Mouse (Mus musculus): ENCODE data around the gene Cdh15. TPM values are rescaled to one million over a fixed set of nuclear protein-coding genes. Genes with fewer than 3 reads are reported as not detected.

Cdh15 gene
- polyA plus RNA-seq (2016; fragmentation: Nextera tagmentation; extraction: Ambion mirVana) = 0.17 and 0.66 TPM in 2 replicates

- peak; percentile 85 for ATAC-seq
- 0 out of 2 replicates have a peak within 1 kb of the TSS, but pooled peaks have one; percentile 6 for H3K4me3 ChIP-seq
- H3K9ac ChIP-seq = no peak within 1 kb of the TSS
- peak within 1 kb of the TSS; percentile 45 for H3K4me2 ChIP-seq
- H3K27me3 ChIP-seq (replicated peaks) = peaks cover 94% of the 10 kb centered on the region
- H3K9me3 ChIP-seq (replicated peaks) = no peaks in the 10 kb centered on the region
- WGBS (ENCODE audit: insufficient replicate concordance) = 16% methylated on average over 18 of the region's 18 CpGs
- H3K27ac ChIP-seq = no peak within 1 kb of the TSS
- H3K36me3 ChIP-seq = no peaks in the 10 kb centered on the region
- H3K4me1 ChIP-seq = peaks cover 8% of the 10 kb centered on the region
These were observed at the start of gene Cdh15 for GRCm38 (mm10) chr8:122847829-122848561. Gene Cdh15 (plus strand): TSS chr8:122847966.

GRCm38 (mm10) chr8:122803906-122804761 lies 43.6 kb upstream of the Cdh15 start:
- Histone ChIP-seq H3K4me2 (no peak overlapping the region), H3K27ac (no peak overlapping the region), H3K4me1 (no peaks in the 10 kb centered on the region), H3K36me3 (peaks cover 10% of the 10 kb centered on the region), H3K9me3 (replicated peaks) (no peaks in the 10 kb centered on the region), H3K9ac (no peak overlapping the region), H3K27me3 (replicated peaks) (peaks cover 4% of the 10 kb centered on the region), H3K4me3 (no peak overlapping the region)
- 75% methylated on average over 15 of the region's 15 CpGs for WGBS (ENCODE audit: insufficient replicate concordance)
- ATAC-seq = no peak

DNA sequence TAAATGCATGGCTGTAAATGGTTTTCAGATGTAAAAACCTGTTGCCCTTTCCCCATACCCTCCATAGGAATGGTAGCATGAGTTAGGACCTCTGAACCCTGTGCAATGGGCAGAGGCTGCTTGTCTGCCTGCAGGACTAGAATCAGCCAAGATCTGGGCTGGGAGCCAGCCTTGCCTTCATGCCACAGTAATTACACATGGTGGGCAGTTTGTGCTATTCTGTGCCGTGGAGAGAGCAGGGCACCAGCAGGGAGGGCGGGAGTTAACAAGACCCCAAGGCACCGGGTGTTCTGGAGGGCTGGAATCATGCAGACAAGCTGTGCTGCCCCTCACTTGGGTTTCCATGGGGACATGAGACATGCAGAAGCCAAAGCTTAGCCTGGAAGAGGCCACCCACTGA lies 42.4 kb upstream of the Cdh15 start:
- WGBS (ENCODE audit: insufficient replicate concordance) = 66% methylated on average over 3 of the region's 3 CpGs
- no peaks in the 10 kb centered on the region for H3K4me1 ChIP-seq
- no peak for ATAC-seq
- H3K4me3 ChIP-seq = no peak overlapping the region
- no peaks in the 10 kb centered on the region for H3K9me3 ChIP-seq (replicated peaks)
- peaks cover 4% of the 10 kb centered on the region for H3K27me3 ChIP-seq (replicated peaks)
- no peak overlapping the region for H3K9ac ChIP-seq
- peaks cover 10% of the 10 kb centered on the region for H3K36me3 ChIP-seq
- H3K4me2 ChIP-seq = no peak overlapping the region
- no peak overlapping the region for H3K27ac ChIP-seq

DNA sequence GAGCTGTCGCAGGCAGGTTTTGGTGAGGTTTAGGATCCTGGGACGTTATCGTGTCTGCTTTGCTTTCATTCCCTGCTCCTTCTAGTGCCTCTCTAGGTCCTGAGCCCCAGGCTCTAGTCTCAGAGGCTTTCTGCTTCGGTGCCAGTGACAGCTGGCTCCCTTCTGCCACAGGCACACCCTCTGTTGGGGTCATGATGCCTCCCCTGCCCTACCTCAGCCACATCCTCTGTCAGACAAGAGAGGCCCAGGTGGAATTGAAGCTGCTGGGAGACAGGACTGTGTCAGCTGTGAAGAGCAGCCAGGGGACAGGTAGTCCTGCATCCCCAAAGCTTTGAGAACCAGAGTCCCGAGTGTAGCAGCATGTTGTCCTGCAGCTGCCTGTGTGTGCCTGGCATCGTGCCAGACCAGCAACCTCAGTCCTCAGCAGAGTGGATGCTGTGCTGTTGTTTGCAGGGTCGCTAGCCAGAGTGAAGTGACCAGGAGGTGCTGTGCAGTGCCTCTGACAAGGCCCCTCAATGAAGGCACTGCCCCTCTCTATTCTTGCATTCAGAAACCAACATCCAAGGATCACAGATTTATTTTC lies 40.7 kb upstream of the Cdh15 start:
- no peak overlapping the region for H3K9ac ChIP-seq
- H3K36me3 ChIP-seq = peaks cover 16% of the 10 kb centered on the region
- H3K9me3 ChIP-seq (replicated peaks) = no peaks in the 10 kb centered on the region
- WGBS (ENCODE audit: insufficient replicate concordance) = 74% methylated on average over 7 of the region's 7 CpGs
- no peak overlapping the region for H3K4me2 ChIP-seq
- H3K4me1 ChIP-seq = 0 out of 2 replicates have a peak, but pooled peaks cover 2% of the 10 kb centered on the region
- H3K4me3 ChIP-seq = no peak overlapping the region
- peaks cover 4% of the 10 kb centered on the region for H3K27me3 ChIP-seq (replicated peaks)
- H3K27ac ChIP-seq = no peak overlapping the region
- ATAC-seq = no peak

- Histone ChIP-seq H3K4me3 (no peak overlapping the region), H3K27ac (no peak overlapping the region), H3K27me3 (replicated peaks) (peaks cover 7% of the 10 kb centered on the region), H3K4me1 (0 out of 2 replicates have a peak, but pooled peaks cover 6% of the 10 kb centered on the region), H3K4me2 (no peak overlapping the region), H3K9me3 (replicated peaks) (no peaks in the 10 kb centered on the region), H3K36me3 (peaks cover 17% of the 10 kb centered on the region), H3K9ac (no peak overlapping the region)
- ATAC-seq = no peak
- 81% methylated on average over 4 of the region's 4 CpGs for whole genome bisulfite sequencing (ENCODE audit: insufficient replicate concordance)
These were observed 39.9 kb upstream of the Cdh15 start for GRCm38 (mm10) chr8:122807907-122808306.

GRCm38 (mm10) chr8:122810376-122810775 lies 37.4 kb upstream of the Cdh15 start:
- Histone ChIP-seq H3K9ac (no peak overlapping the region), H3K4me3 (no peak overlapping the region), H3K4me2 (no peak overlapping the region), H3K27me3 (replicated peaks) (peaks cover 14% of the 10 kb centered on the region), H3K4me1 (0 out of 2 replicates have a peak, but pooled peaks cover 6% of the 10 kb centered on the region), H3K27ac (no peak overlapping the region), H3K9me3 (replicated peaks) (no peaks in the 10 kb centered on the region), H3K36me3 (peaks cover 25% of the 10 kb centered on the region)
- no peak for ATAC-seq
- 73% methylated on average over 8 of the region's 8 CpGs for WGBS (ENCODE audit: insufficient replicate concordance)

GRCm38 (mm10) chr8:122811870-122812494 lies 35.8 kb upstream of the Cdh15 start:
- WGBS (ENCODE audit: insufficient replicate concordance) = 83% methylated on average over 16 of the region's 16 CpGs
- no peak for ATAC-seq

DNA sequence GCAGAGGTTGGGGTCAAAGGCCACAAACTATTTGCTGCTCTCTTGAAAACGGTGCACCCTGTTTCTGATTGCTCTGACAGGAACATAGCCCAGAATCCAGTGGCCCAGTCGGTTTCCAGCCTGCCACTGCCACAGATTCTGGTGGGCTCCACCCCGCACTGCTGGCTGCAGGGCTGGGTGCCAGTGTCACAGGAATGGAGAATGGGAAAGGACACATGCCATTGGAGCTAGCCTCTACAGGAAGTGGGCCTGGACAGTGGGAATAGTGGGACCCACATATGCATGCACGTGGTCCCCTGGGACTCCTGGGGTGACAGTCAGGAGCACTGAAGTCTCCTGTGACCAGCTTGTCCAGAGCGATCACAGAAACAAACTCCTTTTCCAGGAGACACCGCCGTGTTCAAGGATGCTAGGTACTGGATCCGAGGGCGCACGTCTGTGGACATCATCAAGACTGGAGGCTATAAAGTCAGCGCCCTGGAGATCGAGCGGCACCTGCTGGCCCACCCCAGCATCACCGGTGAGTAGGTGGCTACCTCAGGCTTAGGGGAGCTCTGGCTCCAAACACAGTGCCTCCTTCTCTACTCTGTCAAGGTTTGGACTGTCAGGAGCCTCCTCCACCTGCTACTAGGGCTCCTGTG lies 35.0 kb upstream of the Cdh15 start:
- Histone ChIP-seq H3K4me2 (no peak overlapping the region), H3K4me1 (0 out of 2 replicates have a peak, but pooled peaks cover 6% of the 10 kb centered on the region), H3K36me3 (peaks cover 29% of the 10 kb centered on the region), H3K4me3 (no peak overlapping the region), H3K9ac (no peak overlapping the region), H3K27ac (no peak overlapping the region), H3K9me3 (replicated peaks) (no peaks in the 10 kb centered on the region), H3K27me3 (replicated peaks) (peaks cover 16% of the 10 kb centered on the region; the same call in 1 of the 2 replicates)
- ATAC-seq = 0 out of 2 replicates have a peak, but pooled peaks have one; percentile 20
- WGBS (ENCODE audit: insufficient replicate concordance) = 82% methylated on average over 14 of the region's 14 CpGs

More at GRCm38 (mm10) chr8:122811870-122812494, 35.8 kb upstream of the Cdh15 start:
- Histone ChIP-seq H3K4me3 (no peak overlapping the region), H3K27me3 (replicated peaks) (peaks cover 11% of the 10 kb centered on the region; the same call in 1 of the 2 replicates), H3K9ac (no peak overlapping the region), H3K4me2 (no peak overlapping the region), H3K4me1 (0 out of 2 replicates have a peak, but pooled peaks cover 6% of the 10 kb centered on the region), H3K36me3 (peaks cover 25% of the 10 kb centered on the region), H3K27ac (no peak overlapping the region), H3K9me3 (replicated peaks) (no peaks in the 10 kb centered on the region)

GRCm38 (mm10) chr8:122814608-122815007 lies 33.2 kb upstream of the Cdh15 start:
- Histone ChIP-seq H3K4me1 (0 out of 2 replicates have a peak, but pooled peaks cover 6% of the 10 kb centered on the region), H3K9me3 (replicated peaks) (no peaks in the 10 kb centered on the region), H3K9ac (no peak overlapping the region), H3K4me3 (no peak overlapping the region), H3K27me3 (replicated peaks) (peaks cover 24% of the 10 kb centered on the region), H3K4me2 (no peak overlapping the region), H3K27ac (no peak overlapping the region), H3K36me3 (peaks cover 29% of the 10 kb centered on the region)
- ATAC-seq = no peak
- WGBS (ENCODE audit: insufficient replicate concordance) = 61% methylated on average over 7 of the region's 7 CpGs

GRCm38 (mm10) chr8:122816965-122817364 lies 30.8 kb upstream of the Cdh15 start:
- no peak overlapping the region for H3K4me3 ChIP-seq
- 0 out of 2 replicates have a peak, but pooled peaks cover 5% of the 10 kb centered on the region for H3K4me1 ChIP-seq
- no peak overlapping the region for H3K9ac ChIP-seq
- ATAC-seq = no peak
- WGBS (ENCODE audit: insufficient replicate concordance) = 79% methylated on average over 6 of the region's 6 CpGs
- peaks cover 40% of the 10 kb centered on the region for H3K27me3 ChIP-seq (replicated peaks)
- peaks cover 24% of the 10 kb centered on the region for H3K36me3 ChIP-seq
- H3K9me3 ChIP-seq (replicated peaks) = no peaks in the 10 kb centered on the region
- no peak overlapping the region for H3K27ac ChIP-seq
- no peak overlapping the region for H3K4me2 ChIP-seq

All from liver, embryonic 12.5 days (tissue).